Mouse (Mus musculus) MEL (cell line): ENCODE data around the gene Kcnip2.

Experiments
- CHD1 ChIP-seq: IDR thresholded peaks from 2 replicates; pipeline ENCODE4 v1.6.1; 2012; ENCODE audit warnings: low read depth, mild to moderate bottlenecking, inconsistent platforms, low read length, improper control_type of control experiment
- CHD2 ChIP-seq: IDR thresholded peaks from 2 replicates; pipeline ENCODE4 v1.6.1; 2011; ENCODE audit warnings: low read length, improper control_type of control experiment
- CTCF ChIP-seq, 3 experiments: IDR thresholded peaks in 2 of 3; conservative IDR thresholded peaks in 1 of 3; 2 replicates each; pipeline ENCODE4 v1.5.1; 2011 to 2012; ENCODE audit warnings: low read length in 3 of 3, low read depth in 2 of 3, mild to moderate bottlenecking in 2 of 3, improper control_type of control experiment in 1 of 3, inconsistent platforms in 1 of 3, mixed read lengths in 1 of 3, moderate library complexity in 1 of 3; ENCODE audit not compliant: control insufficient read depth in 1 of 3, insufficient read depth in 1 of 3, poor library complexity in 1 of 3, severe bottlenecking in 1 of 3
- MEF2A ChIP-seq: IDR thresholded peaks from 2 replicates; pipeline ENCODE4 v1.6.1; 2014; ENCODE audit warnings: low read depth, mild to moderate bottlenecking, inconsistent platforms, low read length, improper control_type of control experiment; ENCODE audit not compliant: poor library complexity, insufficient replicate concordance, severe bottlenecking; ENCODE audit errors: extremely low read depth
- ZNF384 ChIP-seq: IDR thresholded peaks from 2 replicates; pipeline ENCODE4 v1.6.1; 2012; ENCODE audit warnings: low read depth, mild to moderate bottlenecking, inconsistent platforms, low read length, improper control_type of control experiment

GRCm38 (mm10) chr19:45826146-45826545 lies 10.3 kb upstream of the Kcnip2 start:
- no peak for TF ChIP-seq ZNF384
- TF ChIP-seq CHD1: no peak
- no peak for TF ChIP-seq CTCF (IDR thresholded peaks at IDR 0.05 in 2 of 3, conservative IDR thresholded peaks at IDR 0.05 in 1 of 3; ENCODE audit: control insufficient read depth in 1 of 3, insufficient read depth in 1 of 3, low read depth in 2 of 3, low read length in 3 of 3, poor library complexity in 1 of 3, severe bottlenecking in 1 of 3)
- TF ChIP-seq MEF2A: no peak
- TF ChIP-seq CHD2: no peak
